ENCODE assay signal across 32 mouse cellular contexts in genomic region chr12:84718462-84719244, GRCm38 (mm10). TPM values are rescaled to one million over a fixed set of nuclear protein-coding genes. Genes with fewer than 3 reads are reported as not detected.
"Had no signal": no experiment of that assay in that cellular context is flagged by ENCODE, and none has a peak within 500 bp of the region (broad histone marks: within the 10 kb centered on the region; RNA-seq: fewer than 3 reads in every experiment).

No protein-coding gene starts in this region.

- H3K4me3 ChIP-seq: embryonic facial prominence, embryonic 10.5 days; embryonic facial prominence, embryonic 12.5 days; embryonic facial prominence, embryonic 13.5 days; embryonic facial prominence, embryonic 15.5 days; erythroblast, embryonic 14.5 days; forebrain, embryonic 10.5 days; forebrain, embryonic 12.5 days; forebrain, embryonic 13.5 days; forebrain, embryonic 15.5 days; gastrocnemius, adult 2 months; heart, adult 2 months; heart, embryonic 10.5 days had no signal

- DNase-seq: cerebellum, adult 9-10 months; cerebellum, adult 9-11 months; cerebellum, postnatal 10 days; cerebellum, postnatal 14 days; cerebellum, postnatal 25 days; cerebellum, postnatal 36 days; embryo, embryonic 11 days; forebrain, postnatal 0 days; gastrocnemius, adult 2 months; gastrocnemius, postnatal 10 days; gastrocnemius, postnatal 14 days; gastrocnemius, postnatal 25 days; gastrocnemius, postnatal 36 days; heart, adult 18-20 months; heart, adult 2 months had no signal

- H3K27ac ChIP-seq: embryonic facial prominence, embryonic 10.5 days; embryonic facial prominence, embryonic 12.5 days; embryonic facial prominence, embryonic 13.5 days; embryonic facial prominence, embryonic 15.5 days; forebrain, embryonic 10.5 days; forebrain, embryonic 12.5 days; forebrain, embryonic 13.5 days; forebrain, embryonic 15.5 days; gastrocnemius, adult 2 months; heart, adult 2 months; heart, embryonic 10.5 days had no signal

- H3K27me3 ChIP-seq: embryonic facial prominence, embryonic 12.5 days; embryonic facial prominence, embryonic 13.5 days; embryonic facial prominence, embryonic 15.5 days; forebrain, embryonic 12.5 days; forebrain, embryonic 13.5 days; forebrain, embryonic 15.5 days had no signal

- H3K9ac ChIP-seq: embryonic facial prominence, embryonic 12.5 days; embryonic facial prominence, embryonic 13.5 days; embryonic facial prominence, embryonic 15.5 days; forebrain, embryonic 12.5 days; forebrain, embryonic 13.5 days; forebrain, embryonic 15.5 days; forebrain, postnatal 0 days had no signal

- H3K4me1 ChIP-seq: embryonic facial prominence, embryonic 10.5 days; embryonic facial prominence, embryonic 12.5 days; embryonic facial prominence, embryonic 13.5 days; embryonic facial prominence, embryonic 15.5 days; forebrain, embryonic 10.5 days; forebrain, embryonic 12.5 days; forebrain, embryonic 13.5 days; forebrain, embryonic 15.5 days had no signal

- H3K36me3 ChIP-seq: embryonic facial prominence, embryonic 10.5 days; embryonic facial prominence, embryonic 12.5 days; embryonic facial prominence, embryonic 13.5 days; embryonic facial prominence, embryonic 15.5 days; forebrain, embryonic 10.5 days; forebrain, embryonic 12.5 days; forebrain, embryonic 15.5 days; heart, embryonic 10.5 days had no signal

- H3K9me3 ChIP-seq: embryonic facial prominence, embryonic 10.5 days; embryonic facial prominence, embryonic 12.5 days; embryonic facial prominence, embryonic 13.5 days; embryonic facial prominence, embryonic 15.5 days; forebrain, embryonic 10.5 days; forebrain, embryonic 12.5 days; forebrain, embryonic 13.5 days; forebrain, embryonic 15.5 days; heart, embryonic 10.5 days had no signal

RNA-seq across cellular contexts. Expression of gene Syndig1l, which starts 20.0 kb away (rescaled TPM):
- total RNA-seq: common myeloid progenitor, adult 5-6 weeks; gastrocnemius, adult 18-20 months; gastrocnemius, adult 2 months; gastrocnemius, adult 8-10 months; gastrocnemius, postnatal 10 days; gastrocnemius, postnatal 14 days; gastrocnemius, postnatal 25 days; gastrocnemius, postnatal 36 days; gastrocnemius, postnatal 4 days; granulocyte monocyte progenitor cell, adult 5-6 weeks; heart, adult 2 months; heart, adult 8-10 months had no signal
- polyA plus RNA-seq: embryonic facial prominence, embryonic 10.5 days; embryonic facial prominence, embryonic 11.5 days; embryonic facial prominence, embryonic 13.5 days; heart, adult 2 months had no signal
